In the genomic region with DNA sequence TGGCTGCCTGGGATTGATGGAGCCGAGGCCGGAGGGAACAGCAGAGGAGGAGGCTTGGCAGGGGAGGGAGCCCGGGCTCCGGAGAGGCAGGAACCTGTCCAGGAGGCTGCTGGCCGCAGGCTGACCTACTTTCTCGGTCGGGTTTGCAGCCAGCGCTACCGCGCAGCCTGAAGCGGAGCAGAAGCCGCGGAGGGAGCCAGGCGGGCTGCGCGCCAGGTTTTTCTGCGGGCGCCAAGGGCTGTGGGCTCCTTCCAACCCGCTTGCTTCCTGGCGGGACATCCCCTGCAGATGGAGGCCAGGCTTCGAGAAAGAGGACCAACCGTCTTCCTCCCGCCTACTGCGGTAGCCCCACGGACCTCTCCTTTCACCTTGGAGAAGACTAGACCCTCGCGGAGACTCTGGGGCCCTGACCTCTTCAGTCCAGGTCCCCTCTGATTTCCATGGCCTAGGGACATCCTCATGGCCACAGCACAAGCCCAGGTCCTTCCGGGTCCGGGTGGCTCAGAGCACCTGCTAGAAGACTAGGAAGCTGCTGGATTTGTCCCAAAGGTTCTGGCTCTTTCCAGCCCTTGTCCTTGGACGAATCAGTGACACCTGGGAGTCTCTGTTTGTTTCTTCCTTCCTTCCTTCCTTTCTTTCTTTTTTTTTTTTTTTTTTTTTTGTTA, we compare ENCODE assay signal across 8 mouse cellular contexts. TPM values are rescaled to one million over a fixed set of nuclear protein-coding genes. Genes with fewer than 3 reads are reported as not detected.
DNase-seq lines count a peak whose midpoint lies in the region; ATAC-seq lines count a peak whose summit lies in the region.

No protein-coding gene starts in this region.

- H3K27ac ChIP-seq in hindbrain, embryonic 16.5 days (ENCODE audit: low read depth, low read length), result peak overlapping the region; percentile 9; the same call in 1 of the 2 replicates

- peak overlapping the region; percentile 57 for H3K9ac ChIP-seq in hindbrain, embryonic 16.5 days (ENCODE audit: low read depth, low read length)

- peak; percentile 89 for DNase-seq in adrenal gland, adult 2 months
- peak; percentile 70 for DNase-seq in embryo, embryonic 11 days
- DNase-seq in gastrocnemius, postnatal 25 days, result peak; percentile 91
- peak; percentile 58 to 75 for DNase-seq in left cerebral cortex, adult 18-20 months (ENCODE audit: low spot score in 2 of 2)
- DNase-seq in lung, postnatal 14 days, result peak; percentile 69
- DNase-seq in retina, embryonic 14.5 days (ENCODE audit: low spot score), result peak; percentile 74

- no peaks in the 10 kb centered on the region for H3K9me3 ChIP-seq in hindbrain, embryonic 16.5 days (ENCODE audit: control insufficient read depth, low read length)

- peak; percentile 85 for ATAC-seq in hindbrain, embryonic 16.5 days
- no peak for ATAC-seq in monocyte, adult 5-6 weeks (replicated peaks; ENCODE audit: insufficient number of reproducible peaks, low FRiP score, low TSS enrichment, poor library complexity, severe bottlenecking)

- no peaks in the 10 kb centered on the region for H3K27me3 ChIP-seq in hindbrain, embryonic 16.5 days (replicated peaks; ENCODE audit: control insufficient read depth, insufficient read depth, low read length)

- peaks cover 4% of the 10 kb centered on the region for H3K4me1 ChIP-seq in hindbrain, embryonic 16.5 days (ENCODE audit: control insufficient read depth, insufficient read depth, low read depth, low read length)

- WGBS in hindbrain, embryonic 16.5 days, result 5% methylated on average over 30 of the region's 30 CpGs

- no peaks in the 10 kb centered on the region for H3K36me3 ChIP-seq in hindbrain, embryonic 16.5 days (ENCODE audit: control insufficient read depth, insufficient read depth, low read length)

- H3K4me2 ChIP-seq in hindbrain, embryonic 16.5 days (ENCODE audit: low read length), result peak overlapping the region; percentile 65

- H3K4me3 ChIP-seq in hindbrain, embryonic 16.5 days (ENCODE audit: low read length), result peak overlapping the region; percentile 37

RNA-seq across cellular contexts. Expression of gene Cmc2, which starts 57.8 kb away (rescaled TPM):
- total RNA-seq in adrenal gland, adult 2 months (2021), result 10 to 100 TPM; 55.5 to 72.8 TPM
- polyA plus RNA-seq in adrenal gland, adult 2 months (2012; rRNA removed), result 6.9 and 7.6 TPM in 2 replicates
- total RNA-seq in gastrocnemius, postnatal 25 days (2021), result 10 to 100 TPM; 26.1 to 34.2 TPM
- polyA plus RNA-seq in hindbrain, embryonic 16.5 days (2015; fragmentation: Nextera tagmentation; extraction: Ambion mirVana), result 32.0 and 37.2 TPM in 2 replicates
- 10 to 100 TPM; 17.8 to 18.2 TPM for total RNA-seq in left cerebral cortex, adult 18-20 months (2021)
- 4.8 to 15.3 TPM (median 11.9 TPM) in 3 replicates for total RNA-seq in monocyte, adult 5-6 weeks (2017)

RNA-seq across cellular contexts. Expression of gene Cenpn, which starts 58.0 kb away (rescaled TPM):
- total RNA-seq in adrenal gland, adult 2 months (2021), result 1 to 10 TPM; 3.3 to 3.9 TPM
- polyA plus RNA-seq in adrenal gland, adult 2 months (2012; rRNA removed), result 1.7 and 2.6 TPM in 2 replicates
- total RNA-seq in gastrocnemius, postnatal 25 days (2021), result under 1 TPM; 0.51 to 0.62 TPM
- polyA plus RNA-seq in hindbrain, embryonic 16.5 days (2015; fragmentation: Nextera tagmentation; extraction: Ambion mirVana), result 9.5 and 10.4 TPM in 2 replicates
- 1 to 10 TPM; 1.0 to 2.0 TPM for total RNA-seq in left cerebral cortex, adult 18-20 months (2021)
- total RNA-seq in monocyte, adult 5-6 weeks (2017), result 0.58 to 1.9 TPM (median 1.1 TPM) in 3 replicates
